Mouse (Mus musculus) liver, adult 2 months (tissue): ENCODE measurements around the gene Bmpr2. TPM values are rescaled to one million over a fixed set of nuclear protein-coding genes. Genes with fewer than 3 reads are reported as not detected.
A peak's percentile ranks its signal among the peaks of the same experiment; 100 is the strongest.
"Not testable (repeated sequence)": the region's sequence is repeated elsewhere in the genome, so short reads cannot be mapped to it uniquely, and the experiment has no call there.

Experiments
- DNase-seq: peaks from one replicate; pipeline ENCODE4 v3.0.0-alpha.2; 2011; ENCODE audit warnings: low read depth, low spot score; ENCODE audit errors: extremely low read depth
- H3K27ac ChIP-seq: fragments of 200-500 bp; replicated peaks from 2 replicates; pipeline ENCODE4 v1.5.1; 2012; ENCODE audit warnings: low read depth, mild to moderate bottlenecking, control low read depth, inconsistent platforms, low read length; ENCODE audit not compliant: insufficient read depth
- H3K27me3 ChIP-seq: fragments of 200-500 bp; 2 replicates; pipeline ENCODE4 v1.6.1; 2012; ENCODE audit warnings: mild to moderate bottlenecking, moderate library complexity, low read length, inconsistent platforms; ENCODE audit not compliant: control insufficient read depth, insufficient read depth
- H3K36me3 ChIP-seq: fragments of 200-500 bp; 2 replicates; pipeline ENCODE4 v1.6.1; 2012; ENCODE audit warnings: low read length, inconsistent platforms; ENCODE audit not compliant: control insufficient read depth, insufficient read depth
- H3K4me1 ChIP-seq: fragments of 200-500 bp; 2 replicates; pipeline ENCODE4 v1.6.1; 2011; ENCODE audit warnings: low read length; ENCODE audit not compliant: control insufficient read depth, insufficient read depth
- H3K4me3 ChIP-seq: fragments of 200-500 bp; 2 replicates; pipeline ENCODE4 v1.5.1; 2011; ENCODE audit warnings: low read depth, mild to moderate bottlenecking, control low read depth, low read length, moderate library complexity; ENCODE audit not compliant: insufficient read depth
- H3K79me2 ChIP-seq: fragments of 200-500 bp; 2 replicates; pipeline ENCODE4 v1.6.1; 2012; ENCODE audit warnings: inconsistent platforms, mild to moderate bottlenecking, low read length, moderate library complexity; ENCODE audit not compliant: control insufficient read depth, insufficient read depth
- H3K9ac ChIP-seq: fragments of 200-500 bp; 2 replicates; pipeline ENCODE4 v1.6.1; 2012; ENCODE audit warnings: low read depth, mild to moderate bottlenecking, control low read depth, inconsistent platforms, low read length
- CTCF ChIP-seq: fragments of 200-500 bp; IDR thresholded peaks from 2 replicates; pipeline ENCODE4 v1.5.1; 2011; ENCODE audit warnings: low read depth, low read length, control low read depth
- POLR2A ChIP-seq: fragments of 200-500 bp; IDR thresholded peaks from 2 replicates; pipeline ENCODE4 v1.6.1; 2011; ENCODE audit warnings: low read length, control low read depth; ENCODE audit not compliant: insufficient read depth; ENCODE audit errors: extremely low read depth
- WGBS: fragments of 180-500 bp; shearing (Covaris S2); methylation state at CpG from one replicate; pipeline ENCODE4 v1.1.7; 2018; 5-methylcytosine and 5-hydroxymethylcytosine counted together
- polyA plus RNA-seq: library from polyadenylated mRNA; depleted of rRNA; stranded (reverse); fragments of >200 nt; gene quantifications from 2 replicates; pipeline ENCODE4 v1.2.3, GENCODE M21; 2012
- total RNA-seq: library from RNA; depleted of rRNA; stranded (reverse); fragments of >200 nt; gene quantifications from 2 replicates; pipeline ENCODE4 v1.2.3, GENCODE M21; 2014

The Bmpr2 gene
- total and polyA plus RNA-seq, 2 experiments = 2.6 to 16.2 TPM

- TF ChIP-seq CTCF (no peak), POLR2A (no peak)
- no peaks in the 10 kb centered on the region for H3K27me3 ChIP-seq
- 74% methylated on average over 6 of the region's 6 CpGs for WGBS
- no peaks in the 10 kb centered on the region for H3K36me3 ChIP-seq
- H3K27ac ChIP-seq = peak overlapping the region; percentile 48; the same call in 1 of the 2 replicates
- H3K4me3 ChIP-seq = no peak overlapping the region
- no peaks in the 10 kb centered on the region for H3K79me2 ChIP-seq
- no peak overlapping the region for H3K9ac ChIP-seq
- no peaks in the 10 kb centered on the region; the same call in 1 of the 2 replicates for H3K4me1 ChIP-seq
- no peak for DNase-seq
Observed at GRCm38 (mm10) chr1:59738768-59739414, 24.3 kb upstream of the Bmpr2 start.

- Histone ChIP-seq H3K4me3 (no peak overlapping the region), H3K9ac (no peak overlapping the region)
Observed at GRCm38 (mm10) chr1:59739577-59740354, 23.4 kb upstream of the Bmpr2 start.

GRCm38 (mm10) chr1:59749047-59749446 is 14.2 kb upstream of the Bmpr2 start:
- H3K4me3 ChIP-seq = no peak overlapping the region

More at GRCm38 (mm10) chr1:59739577-59740354, 23.4 kb upstream of the Bmpr2 start:
- 69% methylated on average over 17 of the region's 17 CpGs for WGBS
- peak overlapping the region; percentile 69 for H3K27ac ChIP-seq
- no peaks in the 10 kb centered on the region for H3K27me3 ChIP-seq
- H3K36me3 ChIP-seq = no peaks in the 10 kb centered on the region
- no peaks in the 10 kb centered on the region; the same call in 1 of the 2 replicates for H3K4me1 ChIP-seq
- H3K79me2 ChIP-seq = no peaks in the 10 kb centered on the region
- DNase-seq = no peak
- TF ChIP-seq CTCF (no peak), POLR2A (no peak)

GRCm38 (mm10) chr1:59749724-59750123 is 13.5 kb upstream of the Bmpr2 start:
- not testable (repeated sequence) for H3K4me3 ChIP-seq, H3K79me2 ChIP-seq, H3K4me1 ChIP-seq, H3K36me3 ChIP-seq, H3K27me3 ChIP-seq, DNase-seq, H3K9ac ChIP-seq, H3K27ac ChIP-seq
- TF ChIP-seq CTCF = 0 out of 2 replicates have a peak, but pooled peaks have one; percentile 6
- WGBS = 82% methylated on average over 5 of the region's 5 CpGs

More at GRCm38 (mm10) chr1:59749047-59749446, 14.2 kb upstream of the Bmpr2 start:
- Histone ChIP-seq H3K27me3 (no peaks in the 10 kb centered on the region), H3K79me2 (no peaks in the 10 kb centered on the region), H3K36me3 (no peaks in the 10 kb centered on the region), H3K9ac (no peak overlapping the region), H3K27ac (no peak overlapping the region), H3K4me1 (no peaks in the 10 kb centered on the region)
- 80% methylated on average over 2 of the region's 2 CpGs for WGBS
- no peak for DNase-seq
- TF ChIP-seq CTCF (no peak), POLR2A (no peak)

- no peak for DNase-seq
- Histone ChIP-seq H3K4me1 (no peaks in the 10 kb centered on the region), H3K36me3 (no peaks in the 10 kb centered on the region), H3K4me3 (no peak overlapping the region), H3K27me3 (no peaks in the 10 kb centered on the region), H3K27ac (no peak overlapping the region), H3K79me2 (no peaks in the 10 kb centered on the region), H3K9ac (no peak overlapping the region)
- WGBS = 85% methylated on average over 1 of the region's 1 CpGs
- TF ChIP-seq POLR2A = no peak
- TF ChIP-seq CTCF = no peak
Observed at GRCm38 (mm10) chr1:59755298-59755697, 7.9 kb upstream of the Bmpr2 start.
